Mouse (Mus musculus) ovary, adult 2 months (tissue): ENCODE measurements around the gene Satl1. TPM values are rescaled to one million over a fixed set of nuclear protein-coding genes. Genes with fewer than 3 reads are reported as not detected.

ENCODE experiments used
- polyA plus RNA-seq: library from polyadenylated mRNA; depleted of rRNA; stranded (reverse); fragments of >200 nt; gene quantifications from 2 replicates; pipeline ENCODE4 v1.2.3, GENCODE M21; 2012; rRNA removed

The Satl1 gene
- polyA plus RNA-seq = not detected in 2 replicates

DNA sequence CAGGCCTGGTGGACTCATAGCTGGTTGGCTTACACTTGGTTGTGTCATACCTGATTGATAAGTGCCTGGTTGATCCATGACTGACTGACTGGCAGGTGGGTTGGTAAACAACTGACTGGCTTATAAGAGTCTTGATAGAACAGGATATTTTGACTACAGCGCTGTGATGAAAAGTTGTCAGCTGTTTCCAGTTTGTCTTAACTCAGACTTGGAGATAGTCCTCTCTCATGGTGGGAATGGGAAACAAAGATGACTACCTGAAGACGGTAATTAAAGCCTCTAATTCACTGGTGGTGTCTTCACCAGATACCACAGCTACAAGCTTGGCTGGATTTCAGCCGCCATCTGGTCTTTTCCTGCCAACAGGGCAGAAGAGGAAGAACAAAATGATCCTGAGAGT lies at the start of gene Satl1:
Gene Satl1, minus strand, starts transcription at position 101 of the 400 bp plus-strand sequence.

Other genes starting within 250 kb of the Satl1 start
- not detected in 2 replicates for gene 4933403O08Rik, start 167.7 kb downstream of the Satl1 start, polyA plus RNA-seq
- 1.5 and 2.1 TPM in 2 replicates for gene Apool, start 95.4 kb downstream of the Satl1 start, polyA plus RNA-seq
- gene 2010106E10Rik, start 88.5 kb upstream of the Satl1 start, polyA plus RNA-seq = not detected in 2 replicates
- gene Zfp711, start 193.7 kb upstream of the Satl1 start, polyA plus RNA-seq = 0.36 and 0.55 TPM in 2 replicates